Mouse (Mus musculus): Measurements from ENCODE around the gene Gm21988. TPM values are rescaled to one million over a fixed set of nuclear protein-coding genes. Genes with fewer than 3 reads are reported as not detected.
A peak's percentile ranks its signal among the peaks of the same experiment; 100 is the strongest.

The Gm21988 gene
- polyA plus RNA-seq, 1 experiment, result 15.8 TPM

- no peaks in the 10 kb centered on the region for H3K36me3 ChIP-seq (ENCODE audit: control insufficient read depth, insufficient read depth, low read length)
- no peak for DNase-seq
- no peaks in the 10 kb centered on the region; the same call in 1 of the 2 replicates for H3K4me1 ChIP-seq (ENCODE audit: control insufficient read depth, insufficient read depth, low read length)
- H3K4me3 ChIP-seq (ENCODE audit: insufficient read depth, low read depth, low read length), result no peak overlapping the region
- WGBS, result 65% methylated on average over 3 of the region's 3 CpGs
- H3K27me3 ChIP-seq (replicated peaks; ENCODE audit: control insufficient read depth, insufficient read depth, low read length), result no peaks in the 10 kb centered on the region
- no peak overlapping the region for H3K27ac ChIP-seq (ENCODE audit: insufficient read depth, low read depth, low read length)
- TF ChIP-seq CTCF (conservative IDR thresholded peaks at IDR 0.05; ENCODE audit: insufficient read depth, insufficient read length, low read depth, low read length), result no peak
- no peak for TF ChIP-seq POLR2A (IDR thresholded peaks at IDR 0.05; ENCODE audit: low read depth, low read length)
Measured at GRCm38 (mm10) chr11:70278961-70279360, 39.3 kb upstream of the Gm21988 start.

- TF ChIP-seq POLR2A (IDR thresholded peaks at IDR 0.05; ENCODE audit: low read depth, low read length) (no peak), CTCF (conservative IDR thresholded peaks at IDR 0.05; ENCODE audit: insufficient read depth, insufficient read length, low read depth, low read length) (no peak)
- no peak for DNase-seq
- Histone ChIP-seq H3K36me3 (ENCODE audit: control insufficient read depth, insufficient read depth, low read length) (no peaks in the 10 kb centered on the region), H3K27ac (ENCODE audit: insufficient read depth, low read depth, low read length) (no peak overlapping the region), H3K4me1 (ENCODE audit: control insufficient read depth, insufficient read depth, low read length) (no peaks in the 10 kb centered on the region), H3K4me3 (ENCODE audit: insufficient read depth, low read depth, low read length) (no peak overlapping the region), H3K27me3 (replicated peaks; ENCODE audit: control insufficient read depth, insufficient read depth, low read length) (no peaks in the 10 kb centered on the region)
- 83% methylated on average over 7 of the region's 7 CpGs for WGBS
Measured at GRCm38 (mm10) chr11:70271641-70272040, 32.0 kb upstream of the Gm21988 start.

- no peaks in the 10 kb centered on the region for H3K36me3 ChIP-seq (ENCODE audit: control insufficient read depth, insufficient read depth, low read length)
- DNase-seq, result peak; percentile 39
- H3K4me3 ChIP-seq (ENCODE audit: insufficient read depth, low read depth, low read length), result no peak overlapping the region
- no peaks in the 10 kb centered on the region for H3K27me3 ChIP-seq (replicated peaks; ENCODE audit: control insufficient read depth, insufficient read depth, low read length)
- no peaks in the 10 kb centered on the region for H3K4me1 ChIP-seq (ENCODE audit: control insufficient read depth, insufficient read depth, low read length)
- TF ChIP-seq CTCF (conservative IDR thresholded peaks at IDR 0.05; ENCODE audit: insufficient read depth, insufficient read length, low read depth, low read length) (no peak), POLR2A (IDR thresholded peaks at IDR 0.05; ENCODE audit: low read depth, low read length) (no peak)
- WGBS, result 75% methylated on average over 1 of the region's 1 CpGs
- no peak overlapping the region for H3K27ac ChIP-seq (ENCODE audit: insufficient read depth, low read depth, low read length)
Measured at GRCm38 (mm10) chr11:70266405-70266804, 26.8 kb upstream of the Gm21988 start.

GRCm38 (mm10) chr11:70265819-70266218 lies 26.2 kb upstream of the Gm21988 start:
- DNase-seq, result no peak
- Histone ChIP-seq H3K27ac (ENCODE audit: insufficient read depth, low read depth, low read length) (no peak overlapping the region), H3K4me3 (ENCODE audit: insufficient read depth, low read depth, low read length) (no peak overlapping the region), H3K4me1 (ENCODE audit: control insufficient read depth, insufficient read depth, low read length) (no peaks in the 10 kb centered on the region), H3K27me3 (replicated peaks; ENCODE audit: control insufficient read depth, insufficient read depth, low read length) (no peaks in the 10 kb centered on the region), H3K36me3 (ENCODE audit: control insufficient read depth, insufficient read depth, low read length) (no peaks in the 10 kb centered on the region)
- no peak for TF ChIP-seq POLR2A (IDR thresholded peaks at IDR 0.05; ENCODE audit: low read depth, low read length)
- TF ChIP-seq CTCF (conservative IDR thresholded peaks at IDR 0.05; ENCODE audit: insufficient read depth, insufficient read length, low read depth, low read length), result no peak
- 68% methylated on average over 4 of the region's 4 CpGs for WGBS

- H3K4me1 ChIP-seq (ENCODE audit: control insufficient read depth, insufficient read depth, low read length), result no peaks in the 10 kb centered on the region
- H3K27me3 ChIP-seq (replicated peaks; ENCODE audit: control insufficient read depth, insufficient read depth, low read length), result no peaks in the 10 kb centered on the region
- H3K27ac ChIP-seq (ENCODE audit: insufficient read depth, low read depth, low read length), result no peak overlapping the region
- H3K4me3 ChIP-seq (ENCODE audit: insufficient read depth, low read depth, low read length), result no peak overlapping the region
- no peak for DNase-seq
- TF ChIP-seq CTCF (conservative IDR thresholded peaks at IDR 0.05; ENCODE audit: insufficient read depth, insufficient read length, low read depth, low read length), result no peak
- no peak for TF ChIP-seq POLR2A (IDR thresholded peaks at IDR 0.05; ENCODE audit: low read depth, low read length)
- WGBS, result 50% methylated on average over 3 of the region's 3 CpGs
- no peaks in the 10 kb centered on the region for H3K36me3 ChIP-seq (ENCODE audit: control insufficient read depth, insufficient read depth, low read length)
Measured at GRCm38 (mm10) chr11:70265252-70265651, 25.6 kb upstream of the Gm21988 start.

GRCm38 (mm10) chr11:70259035-70259434 lies 19.4 kb upstream of the Gm21988 start:
- H3K4me3 ChIP-seq (ENCODE audit: insufficient read depth, low read depth, low read length), result no peak overlapping the region
- H3K27ac ChIP-seq (ENCODE audit: insufficient read depth, low read depth, low read length), result no peak overlapping the region
- no peaks in the 10 kb centered on the region for H3K27me3 ChIP-seq (replicated peaks; ENCODE audit: control insufficient read depth, insufficient read depth, low read length)
- H3K36me3 ChIP-seq (ENCODE audit: control insufficient read depth, insufficient read depth, low read length), result no peaks in the 10 kb centered on the region
- WGBS, result 91% methylated on average over 4 of the region's 4 CpGs
- peaks cover 4% of the 10 kb centered on the region; the same call in 1 of the 2 replicates for H3K4me1 ChIP-seq (ENCODE audit: control insufficient read depth, insufficient read depth, low read length)
- no peak for DNase-seq
- TF ChIP-seq POLR2A (IDR thresholded peaks at IDR 0.05; ENCODE audit: low read depth, low read length) (no peak), CTCF (conservative IDR thresholded peaks at IDR 0.05; ENCODE audit: insufficient read depth, insufficient read length, low read depth, low read length) (no peak)

- Histone ChIP-seq H3K4me3 (ENCODE audit: insufficient read depth, low read depth, low read length) (peak within 1 kb of the TSS; percentile 41), H3K27ac (ENCODE audit: insufficient read depth, low read depth, low read length) (peak within 1 kb of the TSS; percentile 28; the same call in 1 of the 2 replicates), H3K36me3 (ENCODE audit: control insufficient read depth, insufficient read depth, low read length) (no peaks in the 10 kb centered on the region), H3K4me1 (ENCODE audit: control insufficient read depth, insufficient read depth, low read length) (peaks cover 4% of the 10 kb centered on the region; the same call in 1 of the 2 replicates), H3K27me3 (replicated peaks; ENCODE audit: control insufficient read depth, insufficient read depth, low read length) (no peaks in the 10 kb centered on the region)
- TF ChIP-seq CTCF (conservative IDR thresholded peaks at IDR 0.05; ENCODE audit: insufficient read depth, insufficient read length, low read depth, low read length) (peak; percentile 66), POLR2A (IDR thresholded peaks at IDR 0.05; ENCODE audit: low read depth, low read length) (no peak)
- peak; percentile 69 for DNase-seq
- WGBS, result 2% methylated on average over 25 of the region's 25 CpGs
Measured at GRCm38 (mm10) chr11:70254931-70255531, 15.4 kb upstream of the Gm21988 start, which contains the start of gene Alox12. Alox12 (minus strand) TSS chr11:70255353.

Data from kidney, adult 2 months (tissue).